Mouse (Mus musculus) kidney, adult 2 months (tissue): Measurements from ENCODE around the gene Pdzd2. TPM values are rescaled to one million over a fixed set of nuclear protein-coding genes. Genes with fewer than 3 reads are reported as not detected.
A peak's percentile ranks its signal among the peaks of the same experiment; 100 is the strongest.

Source experiments
- DNase-seq: peaks from one replicate; pipeline ENCODE4 v3.0.0; 2021
- H3K27ac ChIP-seq: fragments of 200-500 bp; 2 replicates; pipeline ENCODE4 v1.5.1; 2012; ENCODE audit warnings: low read depth, low read length, control low read depth, inconsistent platforms; ENCODE audit not compliant: insufficient read depth
- H3K27me3 ChIP-seq: fragments of 200-500 bp; replicated peaks from 2 replicates; pipeline ENCODE4 v1.6.1; 2012; ENCODE audit warnings: mild to moderate bottlenecking, moderate library complexity, low read length, inconsistent platforms; ENCODE audit not compliant: control insufficient read depth, insufficient read depth
- H3K36me3 ChIP-seq: fragments of 200-500 bp; 2 replicates; pipeline ENCODE4 v1.6.1; 2012; ENCODE audit warnings: mild to moderate bottlenecking, moderate library complexity, low read length, inconsistent platforms; ENCODE audit not compliant: control insufficient read depth, insufficient read depth
- H3K4me1 ChIP-seq: fragments of 200-500 bp; 2 replicates; pipeline ENCODE4 v1.6.1; 2011; ENCODE audit warnings: low read length; ENCODE audit not compliant: control insufficient read depth, insufficient read depth
- H3K4me3 ChIP-seq: fragments of 200-500 bp; 2 replicates; pipeline ENCODE4 v1.5.1; 2011; ENCODE audit warnings: mild to moderate bottlenecking, low read depth, low read length, control low read depth; ENCODE audit not compliant: insufficient read depth
- CTCF ChIP-seq: fragments of 200-500 bp; conservative IDR thresholded peaks from 2 replicates; pipeline ENCODE4 v1.5.1; 2011; ENCODE audit warnings: low read depth, mild to moderate bottlenecking, control low read depth, low read length, moderate library complexity, mixed read lengths; ENCODE audit not compliant: insufficient read depth, insufficient read length
- POLR2A ChIP-seq: fragments of 200-500 bp; IDR thresholded peaks from one replicate; pipeline ENCODE4 v1.6.1; 2011; ENCODE audit warnings: low read depth, low read length, control low read depth
- WGBS: fragments of 180-500 bp; shearing (Covaris S2); methylation state at CpG from one replicate; pipeline ENCODE4 v1.1.7; 2018; 5-methylcytosine and 5-hydroxymethylcytosine counted together
- polyA plus RNA-seq: library from polyadenylated mRNA; depleted of rRNA; stranded (reverse); fragments of >200 nt; gene quantifications from 2 replicates; pipeline ENCODE4 v1.2.3, GENCODE M21; 2012

Pdzd2 gene
- polyA plus RNA-seq, 1 experiment, result 16.5 TPM

DNA sequence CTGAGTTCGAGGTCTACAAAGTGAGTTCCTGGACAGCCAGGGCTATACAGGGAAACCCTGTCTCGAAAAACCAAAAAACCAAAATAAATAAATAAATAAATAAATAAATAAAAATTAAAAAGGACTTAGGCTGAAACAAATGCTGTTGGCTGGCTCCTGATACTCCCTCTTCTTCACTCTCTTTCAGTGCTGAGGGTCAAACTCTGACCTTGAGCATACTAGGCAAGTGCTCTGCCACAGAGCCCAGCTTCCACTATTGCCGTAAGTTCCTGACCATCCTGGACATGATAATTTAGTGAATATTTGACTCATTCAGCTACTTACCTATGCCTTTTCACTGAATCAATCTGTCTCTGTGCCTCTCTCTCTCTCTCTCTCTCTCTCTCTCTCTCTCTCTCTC lies 409.3 kb downstream of the Pdzd2 start:
- no peaks in the 10 kb centered on the region for H3K27me3 ChIP-seq
- H3K4me1 ChIP-seq, result peaks cover 27% of the 10 kb centered on the region
- WGBS, result 60% methylated on average over 3 of the region's 3 CpGs
- H3K36me3 ChIP-seq, result no peaks in the 10 kb centered on the region
- H3K27ac ChIP-seq, result no peak overlapping the region
- peak; percentile 40 for DNase-seq
- no peak overlapping the region for H3K4me3 ChIP-seq
- TF ChIP-seq POLR2A (no peak), CTCF (no peak)

DNA sequence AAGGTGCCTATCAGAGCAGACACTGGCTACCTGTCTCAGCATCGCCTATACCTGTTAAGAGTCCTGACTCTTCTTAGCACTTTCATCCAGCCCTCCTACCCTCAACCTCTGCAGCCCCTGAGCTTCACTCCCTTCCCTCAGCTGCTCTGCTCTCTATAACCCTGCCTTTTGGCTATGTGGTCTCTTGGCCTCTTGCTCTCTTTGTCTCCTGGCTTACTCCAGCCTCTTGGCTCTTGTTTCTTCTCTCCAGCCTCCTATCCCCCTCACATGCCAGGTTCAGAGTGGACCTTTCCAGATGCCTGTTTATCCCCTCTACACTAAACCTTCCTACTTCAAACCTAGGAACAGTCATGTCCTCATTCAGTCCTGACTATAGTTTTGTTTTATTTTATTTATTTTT lies 415.4 kb downstream of the Pdzd2 start:
- H3K4me1 ChIP-seq, result peaks cover 15% of the 10 kb centered on the region
- H3K36me3 ChIP-seq, result no peaks in the 10 kb centered on the region
- no peaks in the 10 kb centered on the region for H3K27me3 ChIP-seq
- no peak overlapping the region for H3K27ac ChIP-seq
- DNase-seq, result no peak
- whole genome bisulfite sequencing, result 90% methylated on average over 1 of the region's 1 CpGs
- no peak for TF ChIP-seq CTCF
- no peak for TF ChIP-seq POLR2A
- H3K4me3 ChIP-seq, result no peak overlapping the region

GRCm38 (mm10) chr15:12322676-12323402 lies 416.9 kb downstream of the Pdzd2 start:
- TF ChIP-seq CTCF (no peak), POLR2A (no peak)
- Histone ChIP-seq H3K4me3 (peak overlapping the region; percentile 92), H3K27me3 (no peaks in the 10 kb centered on the region), H3K36me3 (no peaks in the 10 kb centered on the region), H3K27ac (peak overlapping the region; percentile 99), H3K4me1 (peaks cover 12% of the 10 kb centered on the region)
- WGBS, result 2% methylated on average over 9 of the region's 9 CpGs
- peak; percentile 14 for DNase-seq

GRCm38 (mm10) chr15:12321788-12322621 lies 417.7 kb downstream of the Pdzd2 start, which contains the start of gene 1810049J17Rik:
TSS of gene 1810049J17Rik (minus strand) at chr15:12321899.
- DNase-seq, result peak; percentile 52
- WGBS, result under 1% methylated on average over 69 of the region's 70 CpGs
- Histone ChIP-seq H3K27me3 (no peaks in the 10 kb centered on the region), H3K4me1 (peaks cover 12% of the 10 kb centered on the region), H3K4me3 (peak within 1 kb of the TSS; percentile 92), H3K27ac (peak within 1 kb of the TSS; percentile 99), H3K36me3 (no peaks in the 10 kb centered on the region)
- TF ChIP-seq CTCF (no peak), POLR2A (no peak)

DNA sequence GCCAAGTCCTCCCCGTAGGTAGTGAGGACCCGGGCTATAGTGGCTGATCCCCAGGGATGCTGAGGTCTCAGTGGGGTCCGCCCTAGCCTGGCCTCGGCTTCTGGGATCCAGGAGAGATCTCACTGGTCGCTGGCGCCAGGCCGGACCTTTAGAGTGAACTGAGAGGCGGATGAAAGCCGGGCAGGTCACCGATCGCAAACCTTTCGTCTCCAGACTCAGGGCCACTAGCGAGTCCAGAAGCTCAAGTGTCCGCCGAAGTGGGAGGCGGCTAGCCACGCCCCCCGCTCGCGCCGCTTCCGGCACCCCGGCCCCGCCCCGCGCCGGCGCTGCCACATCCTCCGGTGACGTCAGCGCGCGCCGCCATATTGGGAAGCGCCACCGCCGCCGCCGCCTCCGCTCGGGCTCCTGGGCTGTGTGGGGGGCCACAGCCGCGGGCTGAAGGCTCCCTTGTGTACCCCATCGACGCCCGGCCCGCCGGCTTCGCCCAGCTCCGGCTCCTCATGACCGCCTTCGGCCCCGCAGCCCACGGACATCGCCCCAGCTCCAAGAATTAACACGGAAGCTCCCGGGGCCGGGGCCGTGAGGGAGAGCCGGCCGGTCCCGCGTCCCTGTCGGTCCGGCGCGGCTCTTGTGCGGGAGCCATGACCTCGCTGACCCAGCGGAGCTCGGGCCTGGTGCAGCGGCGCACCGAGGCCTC lies 418.5 kb downstream of the Pdzd2 start, which contains the start of gene Golph3:
Gene Golph3, plus strand, starts transcription at position 360 of the 697 bp plus-strand sequence.
- DNase-seq, result peak; percentile 97
- WGBS, result under 1% methylated on average over 71 of the region's 74 CpGs
- TF ChIP-seq CTCF (no peak), POLR2A (peak; percentile 61)

GRCm38 (mm10) chr15:12320441-12321090 lies 419.2 kb downstream of the Pdzd2 start:
- peak overlapping the region; percentile 92 for H3K4me3 ChIP-seq
- DNase-seq, result no peak
- no peaks in the 10 kb centered on the region for H3K27me3 ChIP-seq
- no peak for TF ChIP-seq CTCF
- no peak for TF ChIP-seq POLR2A
- peak overlapping the region; percentile 94 for H3K27ac ChIP-seq
- WGBS, result 5% methylated on average over 22 of the region's 22 CpGs
- peaks cover 7% of the 10 kb centered on the region for H3K4me1 ChIP-seq
- H3K36me3 ChIP-seq, result no peaks in the 10 kb centered on the region

More for the DNA sequence above, 418.5 kb downstream of the Pdzd2 start, which contains the start of gene Golph3:
- Histone ChIP-seq H3K4me1 (peaks cover 10% of the 10 kb centered on the region), H3K4me3 (peak within 1 kb of the TSS; percentile 92), H3K27me3 (no peaks in the 10 kb centered on the region), H3K27ac (peak within 1 kb of the TSS; percentile 99), H3K36me3 (no peaks in the 10 kb centered on the region)
